Mouse (Mus musculus) MEL (cell line): ENCODE measurements around the gene 4930442H23Rik. TPM values are rescaled to one million over a fixed set of nuclear protein-coding genes. Genes with fewer than 3 reads are reported as not detected.

Experiments used
- DNase-seq: peaks from one replicate; pipeline ENCODE4 v3.0.0; 2011; ENCODE audit warnings: low read depth, low spot score
- H3K27ac ChIP-seq: 2 replicates; pipeline ENCODE4 v1.5.1; 2012; ENCODE audit warnings: low read depth, mild to moderate bottlenecking, control low read depth, low read length, moderate library complexity; ENCODE audit not compliant: control insufficient read depth
- H3K27me3 ChIP-seq, 2 experiments: fragments of 150-350 bp in 1 of 2; sonication (generic) in 1 of 2; 2 replicates each; pipeline ENCODE4 v1.6.1; 2012; ENCODE audit warnings: low read length in 2 of 2, mild to moderate bottlenecking in 2 of 2, improper control_type of control experiment in 1 of 2, moderate library complexity in 1 of 2; ENCODE audit not compliant: insufficient read depth in 2 of 2, control insufficient read depth in 1 of 2
- H3K36me3 ChIP-seq, 2 experiments: 2 replicates each; pipeline ENCODE4 v1.6.1; 2012 to 2014; ENCODE audit warnings: low read length in 2 of 2, improper control_type of control experiment in 1 of 2, inconsistent platforms in 1 of 2, mild to moderate bottlenecking in 1 of 2; ENCODE audit not compliant: insufficient read depth in 2 of 2, control insufficient read depth in 1 of 2
- H3K4me1 ChIP-seq, 2 experiments: fragments of 150-350 bp in 1 of 2; sonication (generic) in 1 of 2; 2 replicates each; pipeline ENCODE4 v1.6.1; 2012; ENCODE audit warnings: low read length in 2 of 2, improper control_type of control experiment in 1 of 2, mild to moderate bottlenecking in 1 of 2; ENCODE audit not compliant: insufficient read depth in 2 of 2, control insufficient read depth in 1 of 2
- H3K4me3 ChIP-seq, 2 experiments: fragments of 150-350 bp in 1 of 2; sonication (generic) in 1 of 2; 2 replicates each; pipeline ENCODE4 v1.5.1; 2012; ENCODE audit warnings: low read depth in 2 of 2, low read length in 2 of 2, mild to moderate bottlenecking in 2 of 2, moderate library complexity in 2 of 2, control low read depth in 1 of 2, improper control_type of control experiment in 1 of 2; ENCODE audit not compliant: control insufficient read depth in 1 of 2, insufficient read depth in 1 of 2
- H3K79me2 ChIP-seq: 2 replicates; pipeline ENCODE4 v1.6.1; 2012; ENCODE audit warnings: mild to moderate bottlenecking, low read length, moderate library complexity; ENCODE audit not compliant: control insufficient read depth, poor library complexity, insufficient read depth
- H3K9ac ChIP-seq: 2 replicates; pipeline ENCODE4 v1.6.1; 2012; ENCODE audit warnings: low read depth, mild to moderate bottlenecking, control low read depth, low read length, moderate library complexity; ENCODE audit not compliant: control insufficient read depth, poor library complexity, severe bottlenecking
- H3K9me3 ChIP-seq: fragments of 150-350 bp; sonication (generic); replicated peaks from 2 replicates; pipeline ENCODE4 v1.6.1; 2012; ENCODE audit warnings: mild to moderate bottlenecking, low read length, improper control_type of control experiment, moderate library complexity; ENCODE audit not compliant: insufficient read depth
- BHLHE40 ChIP-seq: IDR thresholded peaks from 2 replicates; pipeline ENCODE4 v1.6.1; 2012; ENCODE audit warnings: low read depth, mild to moderate bottlenecking, inconsistent platforms, low read length, improper control_type of control experiment, borderline replicate concordance
- CHD1 ChIP-seq: IDR thresholded peaks from 2 replicates; pipeline ENCODE4 v1.6.1; 2012; ENCODE audit warnings: low read depth, mild to moderate bottlenecking, inconsistent platforms, low read length, improper control_type of control experiment
- CHD2 ChIP-seq: IDR thresholded peaks from 2 replicates; pipeline ENCODE4 v1.6.1; 2011; ENCODE audit warnings: low read length, improper control_type of control experiment
- E2F4 ChIP-seq: IDR thresholded peaks from 2 replicates; pipeline ENCODE4 v1.6.1; 2011; ENCODE audit warnings: low read depth, low read length, improper control_type of control experiment, borderline replicate concordance
- ELF1 ChIP-seq: IDR thresholded peaks from 2 replicates; pipeline ENCODE4 v1.6.1; 2014; ENCODE audit warnings: low read depth, mild to moderate bottlenecking, inconsistent platforms, low read length, improper control_type of control experiment, moderate library complexity
- EP300 ChIP-seq, 2 experiments: IDR thresholded peaks; 2 replicates each; pipeline ENCODE4 v1.6.1; 2011; ENCODE audit warnings: improper control_type of control experiment in 2 of 2, low read length in 2 of 2, low read depth in 1 of 2, mild to moderate bottlenecking in 1 of 2
- ETS1 ChIP-seq: IDR thresholded peaks from 2 replicates; pipeline ENCODE4 v1.6.1; 2012; ENCODE audit warnings: low read depth, mild to moderate bottlenecking, inconsistent platforms, low read length, improper control_type of control experiment, moderate library complexity
- GATA1 ChIP-seq: IDR thresholded peaks from 2 replicates; pipeline ENCODE4 v1.6.1; 2011; ENCODE audit warnings: low read depth, low read length, improper control_type of control experiment
- HCFC1 ChIP-seq: IDR thresholded peaks from 2 replicates; pipeline ENCODE4 v1.6.1; 2012; ENCODE audit warnings: low read depth, mild to moderate bottlenecking, inconsistent platforms, low read length, improper control_type of control experiment, moderate library complexity
- JUND ChIP-seq: IDR thresholded peaks from 2 replicates; pipeline ENCODE4 v1.6.1; 2011; ENCODE audit warnings: low read depth, mild to moderate bottlenecking, improper control_type of control experiment, low read length
- KAT2A ChIP-seq: conservative IDR thresholded peaks from 2 replicates; pipeline ENCODE4 v1.6.1; 2012; ENCODE audit warnings: low read depth, low read length, improper control_type of control experiment, inconsistent platforms
- MAFK ChIP-seq: IDR thresholded peaks from 2 replicates; pipeline ENCODE4 v1.6.1; 2011; ENCODE audit warnings: low read depth, mild to moderate bottlenecking, low read length, improper control_type of control experiment, borderline replicate concordance
- MAX ChIP-seq: IDR thresholded peaks from 2 replicates; pipeline ENCODE4 v1.6.1; 2011; ENCODE audit warnings: low read length, improper control_type of control experiment
- MAZ ChIP-seq: IDR thresholded peaks from 2 replicates; pipeline ENCODE4 v1.6.1; 2012; ENCODE audit warnings: low read depth, mild to moderate bottlenecking, inconsistent platforms, low read length, improper control_type of control experiment
- MEF2A ChIP-seq: IDR thresholded peaks from 2 replicates; pipeline ENCODE4 v1.6.1; 2014; ENCODE audit warnings: low read depth, mild to moderate bottlenecking, inconsistent platforms, low read length, improper control_type of control experiment; ENCODE audit not compliant: poor library complexity, insufficient replicate concordance, severe bottlenecking; ENCODE audit errors: extremely low read depth
- MYB ChIP-seq: IDR thresholded peaks from 2 replicates; pipeline ENCODE4 v1.6.1; 2011; ENCODE audit warnings: mild to moderate bottlenecking, low read depth, low read length, improper control_type of control experiment
- MYC ChIP-seq: IDR thresholded peaks from 2 replicates; pipeline ENCODE4 v1.6.1; 2011; ENCODE audit warnings: low read depth, mild to moderate bottlenecking, low read length, improper control_type of control experiment, moderate library complexity
- NELFE ChIP-seq: IDR thresholded peaks from 2 replicates; pipeline ENCODE4 v1.6.1; 2011; ENCODE audit warnings: low read depth, low read length, improper control_type of control experiment
- NRF1 ChIP-seq: IDR thresholded peaks from 2 replicates; pipeline ENCODE4 v1.6.1; 2014; ENCODE audit warnings: low read depth, mild to moderate bottlenecking, inconsistent platforms, low read length, improper control_type of control experiment, moderate library complexity; ENCODE audit not compliant: poor library complexity, insufficient read depth, severe bottlenecking
- POLR2A ChIP-seq, 2 experiments: IDR thresholded peaks; 2 replicates each; pipeline ENCODE4 v1.6.1; 2011 to 2012; ENCODE audit warnings: low read length in 2 of 2, mild to moderate bottlenecking in 2 of 2, control low read depth in 1 of 2, improper control_type of control experiment in 1 of 2, low read depth in 1 of 2, moderate library complexity in 1 of 2; ENCODE audit not compliant: control insufficient read depth in 1 of 2, insufficient read depth in 1 of 2, poor library complexity in 1 of 2
- POLR2AphosphoS2 ChIP-seq: IDR thresholded peaks from 2 replicates; pipeline ENCODE4 v1.6.1; 2011; ENCODE audit warnings: low read length, improper control_type of control experiment
- POLR2AphosphoS5 ChIP-seq: IDR thresholded peaks from 2 replicates; pipeline ENCODE4 v1.6.1; 2012; ENCODE audit warnings: low read depth, borderline replicate concordance, mild to moderate bottlenecking, inconsistent platforms, low read length, moderate library complexity, mixed read lengths
- RAD21 ChIP-seq: IDR thresholded peaks from 2 replicates; pipeline ENCODE4 v1.6.1; 2011; ENCODE audit warnings: mild to moderate bottlenecking, low read depth, low read length, improper control_type of control experiment
- RCOR1 ChIP-seq: IDR thresholded peaks from 2 replicates; pipeline ENCODE4 v1.6.1; 2012; ENCODE audit warnings: low read depth, mild to moderate bottlenecking, inconsistent platforms, low read length, improper control_type of control experiment
- SIN3A ChIP-seq: IDR thresholded peaks from 2 replicates; pipeline ENCODE4 v1.6.1; 2012; ENCODE audit warnings: low read length, improper control_type of control experiment, inconsistent platforms
- TAL1 ChIP-seq: IDR thresholded peaks from 2 replicates; pipeline ENCODE4 v1.6.1; 2012; ENCODE audit warnings: mild to moderate bottlenecking, inconsistent platforms, low read length, moderate library complexity, mixed read lengths
- TBP ChIP-seq: IDR thresholded peaks from 2 replicates; pipeline ENCODE4 v1.8.0; 2011; ENCODE audit warnings: low read depth, low read length, improper control_type of control experiment
- TCF12 ChIP-seq: IDR thresholded peaks from 2 replicates; pipeline ENCODE4 v1.6.1; 2014; ENCODE audit warnings: low read depth, mild to moderate bottlenecking, inconsistent platforms, low read length, improper control_type of control experiment, moderate library complexity
- UBTF ChIP-seq: IDR thresholded peaks from 2 replicates; pipeline ENCODE4 v1.6.1; 2012; ENCODE audit warnings: low read depth, mild to moderate bottlenecking, inconsistent platforms, low read length, improper control_type of control experiment, moderate library complexity, borderline replicate concordance; ENCODE audit not compliant: insufficient read depth
- USF1 ChIP-seq: IDR thresholded peaks from 2 replicates; pipeline ENCODE4 v1.6.1; 2014; ENCODE audit warnings: low read depth, mild to moderate bottlenecking, inconsistent platforms, low read length, improper control_type of control experiment, moderate library complexity
- USF2 ChIP-seq, 2 experiments: IDR thresholded peaks; 2 replicates each; pipeline ENCODE4 v1.6.1; 2011 to 2012; ENCODE audit warnings: improper control_type of control experiment in 2 of 2, low read length in 2 of 2, borderline replicate concordance in 1 of 2, inconsistent platforms in 1 of 2, low read depth in 1 of 2, mild to moderate bottlenecking in 1 of 2; ENCODE audit not compliant: insufficient read depth in 1 of 2
- ZC3H11A ChIP-seq: IDR thresholded peaks from 2 replicates; pipeline ENCODE4 v1.6.1; 2012; ENCODE audit warnings: low read depth, mild to moderate bottlenecking, inconsistent platforms, low read length, improper control_type of control experiment
- ZKSCAN1 ChIP-seq: IDR thresholded peaks from 2 replicates; pipeline ENCODE4 v1.6.1; 2012; ENCODE audit warnings: low read depth, mild to moderate bottlenecking, inconsistent platforms, low read length, improper control_type of control experiment, moderate library complexity
- ZMIZ1 ChIP-seq: IDR thresholded peaks from 2 replicates; pipeline ENCODE4 v1.6.1; 2012; ENCODE audit warnings: low read depth, mild to moderate bottlenecking, inconsistent platforms, low read length, improper control_type of control experiment, moderate library complexity
- ZNF384 ChIP-seq: IDR thresholded peaks from 2 replicates; pipeline ENCODE4 v1.6.1; 2012; ENCODE audit warnings: low read depth, mild to moderate bottlenecking, inconsistent platforms, low read length, improper control_type of control experiment
- polyA plus RNA-seq, 2 experiments: library from polyadenylated mRNA; stranded (reverse) in 1 of 2; unstranded in 1 of 2; fragments of >175 nt in 1 of 2; fragments of >200 nt in 1 of 2; gene quantifications; 2 replicates each; pipeline versions ENCODE4 v1.2.1 to v1.2.4; 2012; ENCODE audit warnings: low replicate concordance in 2 of 2, low read depth in 1 of 2; ENCODE audit not compliant: insufficient read length in 2 of 2, insufficient read depth in 1 of 2, missing spikeins in 1 of 2
- total RNA-seq: library from RNA; depleted of rRNA; stranded (reverse); fragments of 300-350 nt; gene quantifications from 2 replicates; pipeline ENCODE4 v1.2.3, GENCODE M21; 2012

Gene 4930442H23Rik
- total and polyA plus RNA-seq, 3 experiments = 0.31 to 0.42 TPM; not detected in 1

GRCm38 (mm10) chr10:81216260-81216659 lies 32.6 kb upstream of the 4930442H23Rik start:
- Histone ChIP-seq H3K9me3 (no peaks in the 10 kb centered on the region), H3K36me3 (peaks cover 0 to 2% of the 10 kb centered on the region in 2 experiments; a peak in 1 of 4 replicates), H3K79me2 (no peaks in the 10 kb centered on the region), H3K27ac (peak overlapping the region; percentile 48), H3K9ac (peak overlapping the region; percentile 49), H3K4me3 (peak overlapping the region; percentile 31 to 60; a peak in 3 of 4 replicates), H3K27me3 (no peaks in the 10 kb centered on the region), H3K4me1 (peaks cover 2 to 13% of the 10 kb centered on the region in 2 experiments)
- TF ChIP-seq MAX (peak; percentile 45; the same call in 1 of the 2 replicates), MAZ (no peak), MAFK (no peak), USF1 (peak; percentile 10; the same call in 1 of the 2 replicates), POLR2AphosphoS5 (no peak), NELFE (peak; percentile 72), EP300 (IDR thresholded peaks at IDR 0.05; ENCODE audit: low read depth in 1 of 2, low read length in 2 of 2) (0 out of 4 replicates have a peak, but pooled peaks of 1 of the 2 experiments have one; percentile 19), ZNF384 (no peak), ZC3H11A (no peak), ZKSCAN1 (no peak), UBTF (no peak), JUND (no peak), ZMIZ1 (peak; percentile 63; the same call in 1 of the 2 replicates), SIN3A (peak; percentile 67), ELF1 (peak; percentile 63; the same call in 1 of the 2 replicates), CHD2 (no peak), MEF2A (no peak), NRF1 (0 out of 2 replicates have a peak, but pooled peaks have one; percentile 20), RAD21 (no peak), MYC (0 out of 2 replicates have a peak, but pooled peaks have one; percentile 16), BHLHE40 (no peak), RCOR1 (peak; percentile 43; the same call in 1 of the 2 replicates), TBP (peak; percentile 84), CHD1 (no peak), KAT2A (no peak), USF2 (IDR thresholded peaks at IDR 0.05; ENCODE audit: borderline replicate concordance in 1 of 2, insufficient read depth in 1 of 2, low read depth in 1 of 2, low read length in 2 of 2) (no peak), E2F4 (no peak), HCFC1 (peak; percentile 69), GATA1 (peak; percentile 47; the same call in 1 of the 2 replicates), MYB (no peak), ETS1 (0 out of 2 replicates have a peak, but pooled peaks have one; percentile 19), POLR2A (IDR thresholded peaks at IDR 0.05; ENCODE audit: control insufficient read depth in 1 of 2, insufficient read depth in 1 of 2, low read depth in 1 of 2, low read length in 2 of 2, poor library complexity in 1 of 2) (peak; percentile 48 to 76; a peak in 2 of 4 replicates), POLR2AphosphoS2 (peak; percentile 45; the same call in 1 of the 2 replicates), TCF12 (peak; percentile 56; the same call in 1 of the 2 replicates), TAL1 (no peak)
- DNase-seq = peak; percentile 90
